Mouse (Mus musculus) midbrain, postnatal 0 days (tissue): ENCODE measurements around the gene Fzd4. TPM values are rescaled to one million over a fixed set of nuclear protein-coding genes. Genes with fewer than 3 reads are reported as not detected.

Experiments used
- ATAC-seq: fragments of 200-750 bp; cut with Nextera tagmentation; 2 replicates; pipeline ENCODE4 v1.8.0; 2017; ENCODE audit warnings: moderate number of reproducible peaks, mild to moderate bottlenecking, moderate TSS enrichment, moderate library complexity; ENCODE audit not compliant: low FRiP score
- DNase-seq: peaks from one replicate; pipeline ENCODE4 v3.0.0-alpha.2; 2015; ENCODE audit warnings: low spot score
- H3K27ac ChIP-seq: fragments of 300-500 bp; sonication (generic); 2 replicates; pipeline ENCODE4 v1.5.1; 2014; ENCODE audit warnings: low read depth, mild to moderate bottlenecking, low read length, mixed read lengths
- H3K27me3 ChIP-seq: fragments of 300-500 bp; sonication (generic); 2 replicates; pipeline ENCODE4 v1.6.1; 2014; ENCODE audit warnings: low read length, control low read depth, mixed read lengths; ENCODE audit not compliant: insufficient read depth
- H3K36me3 ChIP-seq: fragments of 300-500 bp; sonication (generic); 2 replicates; pipeline ENCODE4 v1.6.1; 2014; ENCODE audit warnings: low read length, control low read depth, mixed read lengths; ENCODE audit not compliant: insufficient read depth
- H3K4me1 ChIP-seq: fragments of 300-500 bp; sonication (generic); 2 replicates; pipeline ENCODE4 v1.6.1; 2014; ENCODE audit warnings: mild to moderate bottlenecking, control low read depth, antibody characterized with exemption, low read length, mixed read lengths; ENCODE audit not compliant: insufficient read depth
- H3K4me2 ChIP-seq: fragments of 300-500 bp; sonication (generic); 2 replicates; pipeline ENCODE4 v1.6.1; 2014; ENCODE audit warnings: low read depth, mild to moderate bottlenecking, low read length, mixed read lengths; ENCODE audit not compliant: poor library complexity, severe bottlenecking
- H3K4me3 ChIP-seq: fragments of 300-500 bp; sonication (generic); 2 replicates; pipeline ENCODE4 v1.5.1; 2014; ENCODE audit warnings: low read depth, mild to moderate bottlenecking, low read length, moderate library complexity
- H3K9ac ChIP-seq: fragments of 300-500 bp; sonication (generic); replicated peaks from 2 replicates; pipeline ENCODE4 v1.6.1; 2014; ENCODE audit warnings: mild to moderate bottlenecking, low read length, moderate library complexity, mixed read lengths; ENCODE audit not compliant: poor library complexity, severe bottlenecking
- H3K9me3 ChIP-seq: fragments of 300-500 bp; sonication (generic); 2 replicates; pipeline ENCODE4 v1.6.1; 2016; ENCODE audit warnings: low read length, control low read depth
- CTCF ChIP-seq: IDR thresholded peaks from 2 replicates; pipeline ENCODE4 v1.5.1; 2016; ENCODE audit warnings: antibody characterized with exemption, mild to moderate bottlenecking
- WGBS: fragments of 180-500 bp; shearing (Covaris S2); extraction: QIAGEN DNeasy Blood & Tissue Kit; methylation state at CpG from one replicate; pipeline ENCODE4 v1.1.7; 2014; 5-methylcytosine and 5-hydroxymethylcytosine counted together
- polyA plus RNA-seq: library from polyadenylated mRNA; unstranded; fragments of >200 nt; fragmentation: Nextera tagmentation; extraction: Ambion mirVana; gene quantifications from 2 replicates; pipeline ENCODE4 v1.2.1, GENCODE M21; 2015
- total RNA-seq: library from RNA; depleted of rRNA; stranded (reverse); fragments of >200 nt; gene quantifications from 2 replicates; pipeline ENCODE4 v1.2.3, GENCODE M21; 2014

The Fzd4 gene
- total and polyA plus RNA-seq, 2 experiments from 2014 or later, result 1.2 to 4.4 TPM

- Histone ChIP-seq H3K4me3 (no peak overlapping the region), H3K27ac (no peak overlapping the region), H3K9me3 (0 out of 2 replicates have a peak, but pooled peaks cover 2% of the 10 kb centered on the region), H3K4me1 (no peaks in the 10 kb centered on the region), H3K27me3 (no peaks in the 10 kb centered on the region), H3K36me3 (no peaks in the 10 kb centered on the region), H3K4me2 (no peak overlapping the region), H3K9ac (no peak overlapping the region)
- no peak for TF ChIP-seq CTCF
- no peak for ATAC-seq
- 79% methylated on average over 1 of the region's 1 CpGs for WGBS
- no peak for DNase-seq
These were observed 8.8 kb upstream of the Fzd4 start for GRCm38 (mm10) chr7:89395399-89395798.

GRCm38 (mm10) chr7:89396386-89396785, 7.8 kb upstream of the Fzd4 start:
- no peak overlapping the region for H3K4me2 ChIP-seq
- TF ChIP-seq CTCF, result no peak
- H3K36me3 ChIP-seq, result no peaks in the 10 kb centered on the region
- H3K9me3 ChIP-seq, result 0 out of 2 replicates have a peak, but pooled peaks cover 2% of the 10 kb centered on the region
- H3K27me3 ChIP-seq, result no peaks in the 10 kb centered on the region
- H3K4me1 ChIP-seq, result no peaks in the 10 kb centered on the region
- WGBS, result 72% methylated on average over 8 of the region's 8 CpGs
- no peak overlapping the region for H3K4me3 ChIP-seq
- H3K27ac ChIP-seq, result no peak overlapping the region
- DNase-seq, result no peak
- ATAC-seq, result no peak
- H3K9ac ChIP-seq, result no peak overlapping the region

- Histone ChIP-seq H3K36me3 (no peaks in the 10 kb centered on the region), H3K9me3 (0 out of 2 replicates have a peak, but pooled peaks cover 2% of the 10 kb centered on the region), H3K4me2 (no peak overlapping the region), H3K4me1 (no peaks in the 10 kb centered on the region), H3K4me3 (no peak overlapping the region), H3K9ac (no peak overlapping the region), H3K27ac (no peak overlapping the region), H3K27me3 (no peaks in the 10 kb centered on the region)
- 72% methylated on average over 3 of the region's 3 CpGs for WGBS
- no peak for TF ChIP-seq CTCF
- DNase-seq (no peak), ATAC-seq (no peak)
These were observed 6.2 kb upstream of the Fzd4 start for GRCm38 (mm10) chr7:89397837-89398534.

GRCm38 (mm10) chr7:89400721-89401120, 3.4 kb upstream of the Fzd4 start:
- 52% methylated on average over 2 of the region's 2 CpGs for WGBS
- no peaks in the 10 kb centered on the region for H3K36me3 ChIP-seq
- no peak overlapping the region for H3K27ac ChIP-seq
- no peak overlapping the region for H3K9ac ChIP-seq
- H3K4me3 ChIP-seq, result no peak overlapping the region
- no peaks in the 10 kb centered on the region for H3K9me3 ChIP-seq
- H3K4me1 ChIP-seq, result no peaks in the 10 kb centered on the region
- ATAC-seq, result no peak
- no peak for TF ChIP-seq CTCF
- no peak overlapping the region for H3K4me2 ChIP-seq
- no peak for DNase-seq
- H3K27me3 ChIP-seq, result no peaks in the 10 kb centered on the region

- Histone ChIP-seq H3K4me2 (no peak overlapping the region), H3K4me3 (no peak overlapping the region), H3K27me3 (no peaks in the 10 kb centered on the region), H3K27ac (no peak overlapping the region), H3K9ac (no peak overlapping the region), H3K9me3 (no peaks in the 10 kb centered on the region), H3K4me1 (no peaks in the 10 kb centered on the region), H3K36me3 (no peaks in the 10 kb centered on the region)
- WGBS, result 54% methylated on average over 11 of the region's 11 CpGs
- DNase-seq (no peak), ATAC-seq (no peak)
- no peak for TF ChIP-seq CTCF
These were observed 2.9 kb upstream of the Fzd4 start for GRCm38 (mm10) chr7:89401136-89401858.

- no peak for ATAC-seq
- no peaks in the 10 kb centered on the region for H3K36me3 ChIP-seq
- H3K27ac ChIP-seq, result no peak overlapping the region
- no peaks in the 10 kb centered on the region for H3K4me1 ChIP-seq
- no peaks in the 10 kb centered on the region for H3K27me3 ChIP-seq
- 84% methylated on average over 3 of the region's 3 CpGs for WGBS
- no peak for DNase-seq
- no peak for TF ChIP-seq CTCF
- H3K4me3 ChIP-seq, result no peak overlapping the region
- no peaks in the 10 kb centered on the region for H3K9me3 ChIP-seq
- H3K9ac ChIP-seq, result no peak overlapping the region
- no peak overlapping the region for H3K4me2 ChIP-seq
These were observed 2.2 kb upstream of the Fzd4 start for GRCm38 (mm10) chr7:89401936-89402335.
